Mouse (Mus musculus) stomach, embryonic 16.5 days (tissue): ENCODE results near the gene Hscb. TPM values are rescaled to one million over a fixed set of nuclear protein-coding genes. Genes with fewer than 3 reads are reported as not detected.
"Not testable (repeated sequence)": the region's sequence is repeated elsewhere in the genome, so short reads cannot be mapped to it uniquely, and the experiment has no call there.

Experiments used
- ATAC-seq: fragments of 200-750 bp; cut with Nextera tagmentation; 2 replicates; pipeline ENCODE4 v1.8.0; 2017; ENCODE audit warnings: moderate number of reproducible peaks, moderate TSS enrichment; ENCODE audit not compliant: insufficient read depth, low FRiP score
- H3K27ac ChIP-seq: fragments of 300-500 bp; sonication (generic); 2 replicates; pipeline ENCODE4 v1.5.1; 2014; ENCODE audit warnings: low read length
- H3K27me3 ChIP-seq: fragments of 300-500 bp; sonication (generic); 2 replicates; pipeline ENCODE4 v1.6.1; 2014; ENCODE audit warnings: low read length, control low read depth, mixed read lengths; ENCODE audit not compliant: control insufficient read depth, insufficient read depth
- H3K36me3 ChIP-seq: fragments of 300-500 bp; sonication (generic); 2 replicates; pipeline ENCODE4 v1.6.1; 2014; ENCODE audit warnings: low read length; ENCODE audit not compliant: control insufficient read depth, insufficient read depth
- H3K4me1 ChIP-seq: fragments of 300-500 bp; sonication (generic); 2 replicates; pipeline ENCODE4 v1.6.1; 2014; ENCODE audit warnings: low read length, control low read depth, mixed read lengths; ENCODE audit not compliant: control insufficient read depth, insufficient read depth
- H3K4me2 ChIP-seq: fragments of 300-500 bp; sonication (generic); 2 replicates; pipeline ENCODE4 v1.6.1; 2014; ENCODE audit warnings: low read depth, low read length, mixed read lengths
- H3K4me3 ChIP-seq: fragments of 300-500 bp; sonication (generic); replicated peaks from 2 replicates; pipeline ENCODE4 v1.5.1; 2014; ENCODE audit warnings: mild to moderate bottlenecking, low read length
- H3K9ac ChIP-seq: fragments of 300-500 bp; sonication (generic); 2 replicates; pipeline ENCODE4 v1.6.1; 2014; ENCODE audit warnings: low read length
- H3K9me3 ChIP-seq: fragments of 300-500 bp; sonication (generic); replicated peaks from 2 replicates; pipeline ENCODE4 v1.6.1; 2016; ENCODE audit warnings: low read length, control low read depth; ENCODE audit not compliant: control insufficient read depth
- WGBS: fragments of 180-500 bp; shearing (Covaris S2); extraction: QIAGEN DNeasy Blood & Tissue Kit; methylation state at CpG from one replicate; pipeline ENCODE4 v1.1.7; 2014; 5-methylcytosine and 5-hydroxymethylcytosine counted together
- polyA plus RNA-seq: library from polyadenylated mRNA; unstranded; fragments of >200 nt; fragmentation: Nextera tagmentation; extraction: Ambion mirVana; gene quantifications from 2 replicates; pipeline ENCODE4 v1.2.1, GENCODE M21; 2015

Gene Hscb
- polyA plus RNA-seq, 1 experiment from 2014 or later, result 28.7 TPM

DNA sequence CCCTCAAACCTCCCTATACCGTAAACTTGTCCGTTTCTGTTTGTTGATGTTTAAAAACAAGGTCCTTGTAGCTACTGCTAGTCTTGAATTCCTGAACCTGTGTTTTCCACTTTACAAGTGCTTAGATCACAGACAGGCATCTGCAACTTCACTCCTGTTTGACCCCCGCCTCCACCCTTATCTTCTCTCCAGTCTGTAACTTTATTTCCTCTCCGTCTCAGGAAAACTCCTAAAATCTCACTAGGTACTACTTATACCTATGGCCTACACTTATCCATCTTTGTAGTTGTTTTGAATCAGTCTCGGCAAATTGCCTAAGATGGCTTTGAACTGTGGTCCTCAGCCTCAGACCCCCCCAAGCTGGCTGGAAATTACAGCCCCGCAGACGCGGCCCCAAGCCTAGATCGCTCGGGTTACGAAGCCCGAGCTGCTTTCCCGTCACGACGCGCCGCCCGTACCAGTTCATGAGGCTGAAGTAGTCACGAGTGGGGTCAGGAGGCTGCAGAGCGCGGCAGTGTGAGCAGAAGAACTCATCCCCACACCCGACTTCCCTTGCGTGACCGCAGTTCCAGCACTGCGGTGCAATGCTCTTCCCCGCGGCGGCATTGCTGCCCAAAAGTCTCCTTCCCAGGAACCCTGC is 419 bp downstream of the Hscb start:
- Histone ChIP-seq H3K9me3 (no peaks in the 10 kb centered on the region), H3K36me3 (no peaks in the 10 kb centered on the region; the same call in 1 of the 2 replicates), H3K27ac (peak overlapping the region; percentile 82), H3K4me3 (peak overlapping the region; percentile 90), H3K9ac (peak overlapping the region; percentile 83), H3K27me3 (no peaks in the 10 kb centered on the region), H3K4me2 (peak overlapping the region; percentile 80), H3K4me1 (peaks cover 20% of the 10 kb centered on the region)
- ATAC-seq, result no peak; the same call in 1 of the 2 replicates
- 5% methylated on average over 28 of the region's 28 CpGs for WGBS

DNA sequence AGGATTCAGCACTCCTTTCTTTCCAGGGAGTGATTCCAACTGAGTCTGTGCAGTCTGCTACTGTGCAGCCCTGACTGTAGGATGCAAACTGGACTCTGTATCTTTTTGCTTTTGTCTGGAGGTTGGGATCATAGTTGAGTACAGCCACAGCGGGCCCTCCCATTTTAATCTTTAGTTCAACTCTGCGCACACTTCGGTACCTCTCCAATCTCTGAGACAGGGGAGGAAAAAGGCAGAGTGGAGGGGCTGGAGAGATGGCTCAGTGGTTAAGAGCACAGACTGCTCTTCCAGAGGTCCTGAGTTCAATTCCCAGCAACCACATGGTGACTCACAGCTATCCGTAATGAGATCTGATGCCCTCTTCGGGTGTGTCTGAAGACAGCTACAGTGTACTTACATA is 1.6 kb downstream of the Hscb start:
- H3K4me1 ChIP-seq, result peaks cover 20% of the 10 kb centered on the region
- not testable (repeated sequence) for H3K36me3 ChIP-seq, H3K4me2 ChIP-seq, H3K27ac ChIP-seq, H3K9me3 ChIP-seq, ATAC-seq, H3K4me3 ChIP-seq, H3K9ac ChIP-seq, H3K27me3 ChIP-seq
- 83% methylated on average over 5 of the region's 5 CpGs for whole genome bisulfite sequencing

DNA sequence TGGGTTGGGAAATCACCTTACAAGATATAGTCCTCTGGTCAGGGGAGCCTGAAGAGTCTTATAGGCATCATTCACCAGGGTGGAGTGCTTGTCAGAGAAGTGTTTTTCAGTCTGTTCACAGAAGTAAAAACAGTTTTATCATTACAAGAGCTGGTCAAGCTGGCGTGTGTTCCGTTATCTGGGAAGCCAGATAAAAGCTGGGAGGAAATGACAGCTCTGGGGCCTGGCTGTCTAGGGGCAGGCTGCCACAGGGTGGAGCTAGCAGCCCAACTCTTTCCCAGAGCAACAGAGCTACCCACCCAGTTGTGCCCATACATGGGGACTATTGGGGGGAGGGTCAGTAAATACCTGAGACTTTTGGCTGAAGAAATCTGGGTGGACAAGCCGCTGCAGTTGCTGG is 3.6 kb downstream of the Hscb start:
- Histone ChIP-seq H3K27ac (no peak overlapping the region), H3K4me3 (no peak overlapping the region), H3K9me3 (no peaks in the 10 kb centered on the region), H3K36me3 (no peaks in the 10 kb centered on the region), H3K9ac (no peak overlapping the region; the same call in 1 of the 2 replicates), H3K4me2 (no peak overlapping the region), H3K27me3 (no peaks in the 10 kb centered on the region), H3K4me1 (peaks cover 20% of the 10 kb centered on the region)
- 17% methylated on average over 3 of the region's 3 CpGs for WGBS
- ATAC-seq, result no peak

DNA sequence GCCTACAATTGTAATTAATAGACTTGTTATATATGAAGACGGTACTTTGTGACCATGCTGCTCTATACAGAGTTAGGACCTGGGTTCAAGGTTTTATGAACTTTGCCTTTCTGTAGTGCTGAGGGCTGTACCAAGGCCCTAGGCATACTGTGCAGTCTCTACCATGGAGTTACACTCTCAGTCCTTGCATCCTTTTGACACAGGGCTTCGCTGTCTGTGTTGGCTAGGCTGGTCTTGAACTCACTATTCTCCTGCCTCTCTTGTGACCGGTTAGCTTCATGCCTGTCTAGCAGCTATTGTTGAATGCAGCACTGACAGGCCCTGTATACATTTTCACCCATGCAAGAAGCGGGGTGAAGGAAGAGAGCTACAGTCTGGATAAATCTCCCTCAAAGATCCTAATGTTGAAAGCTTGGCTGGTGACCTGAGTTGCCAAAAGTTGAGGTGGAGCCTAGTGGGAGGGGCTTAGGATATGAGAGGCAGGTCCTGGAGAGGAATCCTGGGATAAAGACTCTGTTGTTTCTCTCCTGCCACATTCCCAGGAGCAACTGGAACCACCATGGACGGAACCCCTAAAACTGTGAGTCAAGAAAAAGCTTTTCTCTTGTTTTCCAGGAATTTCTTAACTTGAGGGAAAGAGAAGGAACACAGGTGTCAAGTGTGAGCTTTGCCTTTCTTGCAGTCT is 8.4 kb downstream of the Hscb start:
- no peaks in the 10 kb centered on the region for H3K27me3 ChIP-seq
- H3K4me2 ChIP-seq, result no peak overlapping the region
- WGBS, result 80% methylated on average over 5 of the region's 5 CpGs
- H3K9ac ChIP-seq, result no peak overlapping the region
- H3K9me3 ChIP-seq, result no peaks in the 10 kb centered on the region
- H3K4me1 ChIP-seq, result peaks cover 5% of the 10 kb centered on the region; the same call in 1 of the 2 replicates
- H3K27ac ChIP-seq, result no peak overlapping the region
- no peak overlapping the region for H3K4me3 ChIP-seq
- no peak for ATAC-seq
- no peaks in the 10 kb centered on the region for H3K36me3 ChIP-seq

DNA sequence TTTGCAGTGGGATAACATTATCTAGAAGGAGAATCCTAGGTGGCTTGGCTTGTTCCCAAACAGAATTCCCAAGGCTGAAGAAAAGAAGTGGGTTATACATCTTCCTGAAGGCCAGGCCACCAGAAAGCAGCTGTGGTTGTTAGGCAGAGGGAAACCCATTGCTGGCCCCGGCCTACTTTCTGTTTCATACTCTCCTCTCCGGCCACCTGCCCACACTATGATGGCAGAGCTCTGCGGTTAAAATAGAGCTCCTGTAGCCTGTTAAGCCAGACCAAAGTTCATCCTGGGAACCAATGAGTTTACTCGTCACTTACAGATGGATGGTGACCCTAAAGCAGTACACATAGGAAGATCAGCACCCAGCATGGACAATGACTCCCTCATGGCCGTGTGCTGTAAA is 12.0 kb downstream of the Hscb start:
- H3K27ac ChIP-seq, result 0 out of 2 replicates have a peak overlapping the region, but pooled peaks have one; percentile 7
- H3K9ac ChIP-seq, result no peak overlapping the region
- no peaks in the 10 kb centered on the region for H3K4me1 ChIP-seq
- no peaks in the 10 kb centered on the region for H3K27me3 ChIP-seq
- WGBS, result 82% methylated on average over 5 of the region's 5 CpGs
- no peak overlapping the region for H3K4me2 ChIP-seq
- no peak for ATAC-seq
- H3K4me3 ChIP-seq, result no peak overlapping the region
- no peaks in the 10 kb centered on the region for H3K36me3 ChIP-seq
- no peaks in the 10 kb centered on the region for H3K9me3 ChIP-seq

DNA sequence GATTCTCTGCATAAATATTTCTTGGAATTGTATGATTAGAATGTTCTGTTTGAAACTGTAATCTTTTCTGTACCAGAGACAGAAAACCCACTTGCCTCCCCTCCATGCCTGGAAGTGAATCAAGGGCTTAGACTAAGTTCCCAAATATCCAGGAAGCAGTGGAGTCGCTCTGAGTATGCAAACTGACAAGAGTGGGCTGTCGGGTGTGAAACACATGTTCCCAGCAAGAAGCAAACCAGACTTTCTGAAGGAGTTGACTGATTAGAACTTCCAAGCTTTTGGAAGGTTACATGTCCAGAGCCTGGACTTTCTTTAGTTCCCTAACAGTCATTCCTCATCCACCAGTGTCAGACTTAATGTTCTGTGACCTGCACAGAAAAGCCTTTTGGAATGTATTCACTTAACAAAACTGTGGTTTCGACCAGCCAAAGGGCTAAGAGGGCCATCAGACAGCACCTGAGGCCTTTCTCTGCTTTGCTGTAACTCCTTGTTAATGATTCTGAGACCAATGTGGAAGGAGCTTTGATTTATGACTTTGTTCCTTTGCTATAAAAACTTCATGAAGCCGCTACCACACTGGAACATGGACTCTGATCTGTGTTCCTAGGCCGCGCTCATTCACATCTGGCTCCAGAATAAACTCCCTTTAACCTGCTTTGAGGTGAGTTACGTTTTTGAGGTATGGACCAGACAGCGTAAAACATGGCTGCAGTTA is 12.6 kb downstream of the Hscb start:
- ATAC-seq, result peak; percentile 60; the same call in 1 of the 2 replicates
- Histone ChIP-seq H3K4me2 (no peak overlapping the region), H3K4me1 (no peaks in the 10 kb centered on the region), H3K27me3 (no peaks in the 10 kb centered on the region), H3K27ac (peak overlapping the region; percentile 52), H3K9ac (no peak overlapping the region), H3K36me3 (no peaks in the 10 kb centered on the region), H3K4me3 (no peak overlapping the region), H3K9me3 (no peaks in the 10 kb centered on the region)
- WGBS, result 58% methylated on average over 8 of the region's 8 CpGs

DNA sequence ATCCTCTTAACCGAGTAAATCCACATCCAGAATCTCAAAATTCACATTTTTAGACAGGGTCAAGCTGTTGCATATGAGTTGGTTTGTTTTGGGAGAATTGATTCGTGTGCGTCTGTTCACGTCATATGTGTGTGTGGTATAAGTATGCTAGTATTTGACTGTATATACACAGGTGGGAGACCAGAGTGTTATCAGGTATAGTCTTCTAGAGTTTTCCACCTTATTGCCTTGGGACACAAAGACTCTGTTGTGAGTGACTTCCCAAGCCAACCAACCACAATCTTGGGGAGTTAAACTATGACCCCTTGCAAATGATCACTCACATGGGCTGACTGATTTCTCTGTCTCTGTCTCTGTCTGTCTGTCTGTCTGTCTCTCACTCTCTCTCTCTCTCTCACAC is 15.2 kb downstream of the Hscb start:
- Histone ChIP-seq H3K4me1 (no peaks in the 10 kb centered on the region), H3K9ac (no peak overlapping the region), H3K4me3 (no peak overlapping the region), H3K27me3 (no peaks in the 10 kb centered on the region), H3K27ac (no peak overlapping the region), H3K4me2 (no peak overlapping the region), H3K36me3 (no peaks in the 10 kb centered on the region), H3K9me3 (no peaks in the 10 kb centered on the region)
- ATAC-seq, result no peak
- WGBS, result 77% methylated on average over 4 of the region's 4 CpGs

DNA sequence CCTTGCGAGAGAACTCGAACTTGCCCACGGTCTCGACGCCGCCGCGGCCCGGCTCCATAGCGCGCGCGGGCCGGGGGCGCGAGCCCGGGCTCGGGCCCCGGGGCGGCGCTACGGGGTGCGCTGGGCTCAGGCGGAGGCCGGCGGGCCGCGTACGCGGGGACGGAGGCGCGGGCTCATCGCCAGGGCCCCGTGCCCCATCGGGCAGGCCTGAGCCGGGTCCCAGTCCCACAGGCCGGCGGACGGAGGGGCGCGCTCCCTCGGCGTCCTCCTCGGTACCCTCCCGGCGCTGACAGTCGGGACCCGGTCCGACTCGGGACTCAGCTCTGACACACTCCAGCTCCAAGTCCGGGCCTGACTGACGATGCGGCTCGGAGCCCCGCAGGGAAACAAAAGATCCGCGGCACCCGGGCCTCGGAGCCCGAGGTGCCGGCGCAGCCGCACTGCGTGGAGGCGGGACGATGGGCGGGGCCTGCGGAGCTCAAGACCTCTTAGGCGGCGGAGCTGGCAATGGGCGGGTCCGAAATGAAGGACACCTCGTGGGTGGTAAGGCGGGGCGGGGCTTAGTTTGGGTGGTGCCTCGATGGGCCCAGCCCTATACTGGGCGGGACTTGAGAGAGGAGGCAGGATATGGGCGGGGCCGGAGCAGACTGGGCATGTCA is 29.8 kb downstream of the Hscb start, which contains the start of gene Ulk1:
Gene Ulk1 (minus strand): TSS at position 431 of the 659 bp plus-strand sequence.
- Histone ChIP-seq H3K36me3 (peaks cover 3% of the 10 kb centered on the region; the same call in 1 of the 2 replicates), H3K4me3 (peak within 1 kb of the TSS; percentile 87), H3K27me3 (no peaks in the 10 kb centered on the region), H3K9ac (peak within 1 kb of the TSS; percentile 98), H3K4me1 (peaks cover 32% of the 10 kb centered on the region), H3K4me2 (peak within 1 kb of the TSS; percentile 96), H3K9me3 (no peaks in the 10 kb centered on the region), H3K27ac (peak within 1 kb of the TSS; percentile 91)
- peak; percentile 97 for ATAC-seq
- WGBS, result under 1% methylated on average over 78 of the region's 80 CpGs
